Mouse (Mus musculus): ENCODE data around the gene Fam228b. TPM values are rescaled to one million over a fixed set of nuclear protein-coding genes. Genes with fewer than 3 reads are reported as not detected.

The Fam228b gene
- polyA plus RNA-seq (2012; rRNA removed), result 0.03 and 0.06 TPM in 2 replicates

DNA sequence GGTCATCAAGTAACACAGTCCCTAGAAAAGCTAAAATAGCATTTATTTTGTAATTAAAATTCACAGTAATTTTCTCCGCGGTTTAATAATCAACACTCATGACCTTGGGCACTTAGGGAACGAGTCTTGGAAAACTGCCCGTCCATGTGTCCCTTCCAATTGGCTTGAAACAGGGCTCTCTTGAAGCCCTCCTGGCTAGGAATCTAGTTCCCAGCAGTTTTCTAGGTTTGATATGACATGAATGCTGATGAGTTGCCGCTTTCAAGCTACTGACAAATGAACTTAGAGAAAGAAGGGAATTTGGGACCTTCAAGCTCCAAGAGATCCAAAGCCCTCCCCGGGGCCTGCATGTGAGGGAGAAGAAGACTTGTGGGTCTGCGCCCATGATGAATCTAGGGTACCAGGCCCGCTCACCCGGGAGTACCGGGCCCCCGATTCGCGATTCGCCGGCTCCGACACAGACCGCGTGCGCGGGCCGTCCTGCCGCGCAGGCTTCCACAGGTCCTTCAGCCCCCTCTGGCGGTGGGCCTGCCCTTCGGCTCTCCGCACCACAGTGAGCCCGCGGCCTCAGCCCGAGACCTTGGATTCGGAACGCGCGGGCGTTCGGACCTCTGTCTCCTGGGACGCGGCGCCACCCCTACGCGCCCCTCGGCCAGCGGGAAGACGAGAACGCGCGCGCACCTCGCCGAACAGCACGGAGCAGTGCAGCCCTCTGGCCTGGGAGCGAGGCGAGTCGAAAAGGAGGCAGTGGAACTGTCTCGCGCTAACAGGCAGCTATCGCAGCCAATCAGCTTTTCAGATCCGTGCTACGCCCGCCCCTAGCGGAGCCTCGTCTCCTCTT, at the start of gene Fam228b, which contains the start of gene Pfn4:
TSS of gene Fam228b (minus strand) at position 776 of the 841 bp plus-strand sequence.
TSS of gene Pfn4 (plus strand) at position 531 of the 841 bp plus-strand sequence.

GRCm38 (mm10) chr12:4817361-4818101, 48.5 kb upstream of the Fam228b start, which contains the start of gene Sf3b6:
Gene Sf3b6, plus strand, starts transcription at chr12:4817544.

DNA sequence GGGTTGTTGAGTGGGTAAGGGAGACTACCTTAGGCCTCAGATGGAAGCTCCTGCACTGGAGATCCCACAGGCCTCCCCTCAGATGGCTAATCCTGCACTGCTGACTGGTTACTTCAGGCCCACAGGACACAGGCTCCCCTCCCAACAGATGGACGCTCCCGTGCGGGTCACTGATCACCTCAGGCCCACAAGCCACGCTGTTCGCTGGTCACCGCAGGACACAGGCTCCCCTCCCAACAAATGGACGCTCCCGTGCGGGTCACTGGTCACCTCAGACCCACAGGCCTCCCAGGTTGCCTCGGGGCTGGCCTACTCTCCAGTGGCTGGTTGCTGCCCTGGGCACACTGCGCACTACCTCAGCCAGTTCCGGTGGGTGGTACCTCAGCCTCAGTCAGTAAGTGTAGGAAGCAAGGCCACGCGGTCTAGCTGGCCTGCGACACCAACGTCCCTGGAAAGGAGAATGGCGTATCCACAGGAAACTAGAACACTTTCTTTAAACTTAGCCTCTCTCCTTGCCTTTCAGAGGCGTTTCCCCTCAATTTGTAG, 31.0 kb downstream of the Fam228b start, which contains the start of gene Fam228a:
TSS of gene Fam228a (minus strand) at position 400 of the 546 bp plus-strand sequence.

Other genes with a start within 250 kb of the Fam228b start
- 3.2 and 6.2 TPM in 2 replicates for gene Itsn2, start 176.6 kb downstream of the Fam228b start, polyA plus RNA-seq (2012; rRNA removed)
- gene Gm3625, start 176.3 kb downstream of the Fam228b start, polyA plus RNA-seq (2012; rRNA removed), result not detected in 2 replicates
- 0.02 TPM in 1 of 2 replicates, not detected in the other for gene Fam228a, start 30.8 kb downstream of the Fam228b start, polyA plus RNA-seq (2012; rRNA removed)
- 0.05 TPM in 1 of 2 replicates, not detected in the other for gene Pfn4, start 245 bp downstream of the Fam228b start, polyA plus RNA-seq (2012; rRNA removed)
- gene Sf3b6, start 48.3 kb upstream of the Fam228b start, polyA plus RNA-seq (2012; rRNA removed), result 7.9 and 15.4 TPM in 2 replicates
- 1.8 and 2.8 TPM in 2 replicates for gene Fkbp1b, start 72.3 kb upstream of the Fam228b start, polyA plus RNA-seq (2012; rRNA removed)
- 0.69 and 1.7 TPM in 2 replicates for gene Wdcp, start 74.0 kb upstream of the Fam228b start, polyA plus RNA-seq (2012; rRNA removed)
- gene Mfsd2b, start 105.1 kb upstream of the Fam228b start, polyA plus RNA-seq (2012; rRNA removed), result 0.55 and 0.87 TPM in 2 replicates
- 2.9 and 3.2 TPM in 2 replicates for gene Ubxn2a, start 138.4 kb upstream of the Fam228b start, polyA plus RNA-seq (2012; rRNA removed)
- gene Atad2b, start 148.1 kb upstream of the Fam228b start, polyA plus RNA-seq (2012; rRNA removed), result 4.9 and 5.4 TPM in 2 replicates